Mouse (Mus musculus): ENCODE measurements around the gene Tesc.

Gene Tesc

GRCm38 (mm10) chr5:118073213-118073773 lies 45.8 kb downstream of the Tesc start:
- DNase-seq (ENCODE audit: low spot score in 2 of 2), result no peak

GRCm38 (mm10) chr5:118076721-118077592 lies 49.4 kb downstream of the Tesc start:
- no peak for DNase-seq (ENCODE audit: low spot score in 2 of 2)

GRCm38 (mm10) chr5:118078550-118078949 lies 51.0 kb downstream of the Tesc start:
- DNase-seq (ENCODE audit: low spot score in 2 of 2), result no peak

- no peak for DNase-seq (ENCODE audit: low spot score in 2 of 2)
Observed at GRCm38 (mm10) chr5:118079354-118079753, 51.8 kb downstream of the Tesc start.

GRCm38 (mm10) chr5:118079839-118080250 lies 52.3 kb downstream of the Tesc start:
- DNase-seq (ENCODE audit: low spot score in 2 of 2), result no peak

- DNase-seq (ENCODE audit: low spot score in 2 of 2), result no peak
Observed at GRCm38 (mm10) chr5:118081374-118081949, 53.9 kb downstream of the Tesc start.

- DNase-seq (ENCODE audit: low spot score in 2 of 2), result no peak
Observed at GRCm38 (mm10) chr5:118081996-118082395, 54.5 kb downstream of the Tesc start.

GRCm38 (mm10) chr5:118083060-118083638 lies 55.6 kb downstream of the Tesc start:
- no peak for DNase-seq (ENCODE audit: low spot score in 2 of 2)

- no peak for DNase-seq (ENCODE audit: low spot score in 2 of 2)
Observed at GRCm38 (mm10) chr5:118084171-118084727, 56.7 kb downstream of the Tesc start.

- DNase-seq (ENCODE audit: low spot score in 2 of 2), result no peak
Observed at GRCm38 (mm10) chr5:118085313-118085712, 57.8 kb downstream of the Tesc start.

- DNase-seq (ENCODE audit: low spot score in 2 of 2), result no peak
Observed at GRCm38 (mm10) chr5:118086956-118087355, 59.4 kb downstream of the Tesc start.

GRCm38 (mm10) chr5:118089102-118089501 lies 61.6 kb downstream of the Tesc start:
- DNase-seq (ENCODE audit: low spot score in 2 of 2), result peak; percentile 59 to 60

- no peak for DNase-seq (ENCODE audit: low spot score in 2 of 2)
Observed at GRCm38 (mm10) chr5:118090101-118090500, 62.6 kb downstream of the Tesc start.

- DNase-seq (ENCODE audit: low spot score in 2 of 2), result no peak
Observed at GRCm38 (mm10) chr5:118090837-118091236, 63.3 kb downstream of the Tesc start.

- no peak for DNase-seq (ENCODE audit: low spot score in 2 of 2)
Observed at GRCm38 (mm10) chr5:118093321-118094035, 65.9 kb downstream of the Tesc start.

GRCm38 (mm10) chr5:118095433-118095832 lies 67.9 kb downstream of the Tesc start:
- DNase-seq (ENCODE audit: low spot score in 2 of 2), result no peak

- no peak for DNase-seq (ENCODE audit: low spot score in 2 of 2)
Observed at GRCm38 (mm10) chr5:118095849-118096248, 68.3 kb downstream of the Tesc start.

GRCm38 (mm10) chr5:118096317-118096716 lies 68.8 kb downstream of the Tesc start:
- no peak for DNase-seq (ENCODE audit: low spot score in 2 of 2)

GRCm38 (mm10) chr5:118099069-118099869 lies 71.7 kb downstream of the Tesc start:
- no peak for DNase-seq (ENCODE audit: low spot score in 2 of 2)

GRCm38 (mm10) chr5:118099870-118100478 lies 72.4 kb downstream of the Tesc start:
- DNase-seq (ENCODE audit: low spot score in 2 of 2), result no peak
